Mouse (Mus musculus) mammary gland, adult 2 months (tissue): ENCODE measurements around the gene 1110002E22Rik. TPM values are rescaled to one million over a fixed set of nuclear protein-coding genes. Genes with fewer than 3 reads are reported as not detected.

Experiments
- polyA plus RNA-seq: library from polyadenylated mRNA; depleted of rRNA; stranded (reverse); fragments of >200 nt; gene quantifications from 2 replicates; pipeline ENCODE4 v1.2.3, GENCODE M21; 2012; ENCODE audit warnings: low replicate concordance; rRNA removed

The 1110002E22Rik gene
- polyA plus RNA-seq, result 0.06 and 6.5 TPM in 2 replicates

DNA sequence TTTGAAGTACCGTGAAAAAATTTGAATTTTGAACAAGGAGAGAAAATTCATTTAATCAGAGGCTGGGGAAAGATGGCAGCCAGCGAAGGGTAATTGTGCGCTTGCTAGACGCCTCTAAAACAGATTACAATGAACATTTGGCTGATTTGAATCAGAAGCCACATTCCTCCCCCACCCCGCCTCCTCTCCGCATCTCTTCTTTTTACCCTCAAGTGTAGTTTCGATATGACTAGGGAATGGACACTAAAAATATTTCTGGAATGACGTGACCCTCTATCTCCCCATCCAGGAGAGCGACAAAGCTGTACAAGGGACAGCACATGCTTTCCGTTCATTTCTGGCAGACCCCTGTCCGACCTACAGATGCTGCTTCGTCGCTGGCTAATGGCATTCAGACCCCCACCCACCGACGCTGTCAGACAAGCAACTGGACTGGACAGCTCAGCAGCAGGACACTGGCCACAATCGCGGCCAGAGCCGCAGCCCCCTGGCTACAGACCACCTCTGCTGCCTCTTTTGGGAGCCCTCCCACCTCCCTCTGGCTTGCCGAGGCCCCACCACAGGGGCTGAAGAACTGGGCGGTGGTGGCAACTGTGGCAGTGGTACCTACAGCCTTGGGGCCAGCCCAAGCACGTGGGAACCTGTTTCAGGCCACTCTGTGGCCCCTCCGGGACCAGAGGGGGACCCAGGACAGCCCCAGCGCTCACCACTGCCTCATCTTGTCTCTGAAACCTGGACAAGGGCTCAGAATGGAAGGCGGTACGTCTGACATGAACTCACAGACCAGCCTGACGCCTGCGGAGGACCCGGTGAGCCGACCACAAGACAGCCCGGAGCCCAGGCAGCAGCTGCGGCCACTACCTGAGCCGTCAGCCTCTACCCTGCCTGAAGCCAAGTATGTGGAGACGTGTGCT lies at the start of gene 1110002E22Rik:
1110002E22Rik (plus strand) TSS at position 321 of the 914 bp plus-strand sequence.

DNA sequence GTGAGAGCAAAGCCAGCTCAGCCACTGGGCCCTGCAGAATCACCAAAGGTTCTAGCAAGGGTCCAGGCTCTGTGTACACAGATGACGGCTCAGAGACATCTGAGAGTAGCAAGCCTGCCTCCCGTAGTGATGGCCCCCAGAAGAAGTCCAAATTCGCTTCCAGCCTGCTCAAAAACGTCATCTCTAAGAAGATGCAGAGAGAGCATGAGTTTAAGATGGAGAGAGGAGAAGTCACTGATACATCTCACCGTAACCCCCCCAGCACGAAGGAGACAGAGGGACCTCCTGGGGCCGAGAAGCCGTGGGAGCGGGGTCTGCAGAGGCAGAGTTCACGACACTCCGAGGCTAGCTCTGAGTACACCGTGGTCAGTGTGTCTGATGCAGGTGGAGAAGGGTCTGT lies 2.4 kb downstream of the 1110002E22Rik start, which contains the start of gene Gm5105:
Gm5105 (minus strand) TSS at position 101 of the 400 bp plus-strand sequence.

Other genes with a start within 250 kb of the 1110002E22Rik start
- gene H2afz, start 200.6 kb upstream of the 1110002E22Rik start, polyA plus RNA-seq, result 237 and 429 TPM in 2 replicates
- 3.8 and 8.0 TPM in 2 replicates for gene Dnajb14, start 197.4 kb upstream of the 1110002E22Rik start, polyA plus RNA-seq
- 16.8 and 33.8 TPM in 2 replicates for gene Lamtor3, start 146.5 kb upstream of the 1110002E22Rik start, polyA plus RNA-seq
- 6.6 and 8.3 TPM in 2 replicates for gene Dapp1, start 83.5 kb upstream of the 1110002E22Rik start, polyA plus RNA-seq
- 0.49 TPM in 1 of 2 replicates, not detected in the other for gene Gm5105, start 2.3 kb downstream of the 1110002E22Rik start, polyA plus RNA-seq
- gene Trmt10a, start 78.4 kb downstream of the 1110002E22Rik start, polyA plus RNA-seq, result 0.69 and 1.6 TPM in 2 replicates
- 0.99 and 1.7 TPM in 2 replicates for gene Mttp, start 79.9 kb downstream of the 1110002E22Rik start, polyA plus RNA-seq
- gene 4930579F01Rik, start 128.8 kb downstream of the 1110002E22Rik start, polyA plus RNA-seq, result not detected in 2 replicates
- gene Adh7, start 152.7 kb downstream of the 1110002E22Rik start, polyA plus RNA-seq, result 0.84 and 1.3 TPM in 2 replicates
- 82.5 and 105 TPM in 2 replicates for gene Adh1, start 195.9 kb downstream of the 1110002E22Rik start, polyA plus RNA-seq
- gene Adh6a, start 248.2 kb downstream of the 1110002E22Rik start, polyA plus RNA-seq, result 0.16 TPM in 1 of 2 replicates, not detected in the other